Mouse (Mus musculus) urinary bladder, postnatal 36 days (tissue): Measurements from ENCODE around the gene Tbc1d10c.
A peak's percentile ranks its signal among the peaks of the same experiment; 100 is the strongest.

Experiments
- DNase-seq, 2 experiments: peaks; one replicate each; pipeline ENCODE4 v3.0.0; 2022; ENCODE audit warnings: low spot score in 2 of 2, mixed read lengths in 1 of 2

Tbc1d10c gene

DNA sequence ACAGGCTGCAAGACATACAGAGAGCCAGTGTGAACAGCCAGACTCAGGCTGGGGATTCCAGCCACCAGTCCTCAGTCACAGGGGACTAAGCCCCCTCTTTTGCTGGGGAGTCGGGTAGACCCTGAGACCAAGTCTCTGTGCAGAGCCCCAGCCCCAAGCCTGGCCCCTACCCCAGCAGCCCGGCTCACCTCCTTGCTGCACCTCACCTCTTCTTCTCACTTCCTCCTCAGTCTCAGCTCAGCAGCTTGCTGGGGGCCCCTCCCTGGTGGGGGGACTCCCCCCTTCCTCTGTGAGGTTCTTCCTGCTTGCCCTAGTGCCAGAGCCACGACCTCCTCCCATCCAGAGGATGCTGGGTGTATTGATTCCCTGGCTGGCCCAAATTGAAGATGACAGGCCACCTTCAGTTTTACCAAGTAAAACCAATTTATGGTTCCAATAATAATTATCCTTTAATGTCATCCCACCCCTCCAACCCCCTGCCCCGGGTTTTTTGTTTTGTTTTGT is at the start of gene Tbc1d10c:
TSS of gene Tbc1d10c (minus strand) at position 454 of the 504 bp plus-strand sequence.
- DNase-seq: no peak

DNA sequence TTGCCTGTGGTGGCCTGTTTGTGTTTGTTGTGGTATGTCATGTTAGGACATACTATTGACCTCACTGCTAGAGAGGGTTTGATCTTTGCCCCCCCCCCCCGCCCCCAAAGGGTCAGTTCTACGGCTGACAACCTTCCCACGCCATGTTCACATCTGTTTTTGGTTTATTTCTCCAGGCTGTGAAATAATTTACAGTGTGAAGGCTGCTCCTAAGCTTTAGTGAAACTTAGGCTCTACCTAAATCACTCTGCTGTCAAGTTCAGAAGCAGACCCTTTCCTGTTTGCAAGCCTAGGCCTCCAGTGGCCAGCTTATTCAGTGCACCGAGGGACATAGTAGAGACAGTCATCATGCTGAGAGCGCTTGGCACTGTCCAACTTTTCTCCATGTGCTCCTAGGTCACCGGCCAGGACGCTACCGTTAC is 49.2 kb upstream of the Tbc1d10c start:
- no peak for DNase-seq

DNA sequence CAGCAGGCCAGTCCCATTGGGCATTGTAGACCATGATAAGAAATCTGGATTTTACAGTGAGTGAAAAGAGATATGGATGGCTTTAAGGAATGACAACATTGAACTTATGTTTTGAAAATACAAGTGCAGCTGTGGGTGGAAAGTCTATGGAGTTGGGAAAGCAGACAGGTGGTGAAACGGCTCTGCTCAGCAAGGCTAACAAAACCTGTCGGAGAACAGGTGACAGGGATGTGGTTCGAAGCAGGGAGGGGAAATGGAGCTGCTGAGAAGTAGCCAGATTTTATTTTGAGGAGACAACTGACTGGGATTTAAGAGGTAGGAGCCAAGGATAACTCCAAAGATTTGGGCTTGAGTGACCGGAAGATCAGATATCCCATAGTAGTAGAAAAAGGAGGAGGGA is 43.5 kb upstream of the Tbc1d10c start:
- DNase-seq: no peak

DNA sequence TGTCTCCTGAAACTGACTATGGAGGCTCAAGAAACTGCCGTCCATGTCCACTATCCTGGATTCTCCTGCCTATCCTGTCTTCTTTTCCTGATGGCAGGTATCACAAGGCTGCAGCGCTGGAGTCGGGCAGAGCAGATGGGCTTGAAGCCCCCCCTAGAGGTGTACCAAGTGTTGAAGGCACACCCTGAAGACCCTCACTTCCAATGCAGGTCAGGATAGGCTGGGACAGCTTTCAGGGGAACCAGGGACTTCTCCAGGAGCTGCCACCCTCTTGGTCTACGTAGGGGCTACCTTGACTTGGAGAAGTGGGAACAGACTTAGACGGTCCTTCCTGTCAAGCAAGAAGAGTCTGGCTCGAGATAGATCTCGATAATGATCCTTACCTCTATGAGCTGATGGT is 41.6 kb upstream of the Tbc1d10c start:
- DNase-seq: no peak

DNA sequence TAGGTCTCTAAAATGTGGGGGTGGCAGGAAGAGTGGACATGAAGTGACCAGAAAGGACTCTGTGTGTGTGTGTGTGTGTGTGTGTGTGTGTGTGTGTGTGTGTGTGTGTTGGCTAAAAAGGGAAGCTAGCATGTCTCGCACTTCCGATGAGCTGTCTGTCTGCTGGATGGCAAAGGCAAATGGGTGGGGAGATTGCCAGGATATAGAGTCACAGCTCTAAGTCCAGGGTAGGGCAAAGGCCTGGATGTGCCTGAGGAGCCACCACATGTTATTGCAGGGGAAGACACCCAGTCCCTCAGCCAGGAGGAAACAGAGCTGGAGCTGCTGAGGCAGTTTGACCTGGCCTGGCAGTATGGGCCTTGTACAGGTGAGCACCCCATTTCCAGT is 41.1 kb upstream of the Tbc1d10c start:
- no peak for DNase-seq

DNA sequence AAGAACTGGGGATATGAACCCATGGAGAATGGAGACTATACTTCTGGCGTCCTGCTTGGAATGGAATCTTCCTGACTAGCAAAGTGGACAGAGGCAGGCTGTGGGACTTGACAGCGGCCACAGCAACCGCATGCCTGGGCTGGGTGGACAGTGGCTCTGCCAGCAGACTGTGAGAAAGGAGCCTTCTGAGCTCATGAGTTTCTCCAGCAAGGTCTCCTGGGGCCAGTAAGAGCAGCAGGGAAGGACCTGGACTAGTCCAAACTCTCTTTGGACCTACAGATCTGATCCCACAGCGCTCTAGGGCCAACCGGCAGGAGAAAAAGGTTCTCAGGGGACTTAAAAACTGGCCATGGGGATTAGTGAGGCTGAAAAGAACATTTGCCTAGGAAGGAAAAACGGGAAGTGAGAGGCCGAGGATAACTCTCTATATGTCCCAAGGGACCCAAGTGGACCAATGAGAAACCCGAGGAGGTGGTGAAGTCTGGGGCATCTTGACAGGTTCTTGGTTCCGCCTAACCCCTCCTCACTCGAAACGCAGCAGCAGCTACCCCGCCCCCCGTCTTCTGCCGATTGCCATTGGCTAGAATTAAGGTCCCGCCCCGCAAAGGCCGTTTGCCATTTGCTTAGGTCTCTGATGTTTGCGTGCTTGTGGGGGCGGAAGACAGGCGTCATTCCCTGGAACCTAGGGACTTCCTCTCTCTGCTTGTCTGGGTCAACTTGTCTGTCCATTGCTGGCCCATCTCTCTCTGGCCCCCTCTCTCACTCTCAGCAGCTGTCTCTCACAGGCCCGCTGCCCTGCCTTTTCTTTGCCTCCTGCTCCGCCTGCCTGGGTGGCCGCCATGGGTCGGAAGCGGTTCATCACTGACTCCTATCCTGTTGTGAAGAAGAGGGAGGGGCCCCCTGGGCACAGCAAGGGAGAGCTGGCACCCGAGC is 40.4 kb upstream of the Tbc1d10c start, which contains the start of gene Pold4:
TSS of gene Pold4 (plus strand) at position 647 of the 933 bp plus-strand sequence.
- DNase-seq: peak; percentile 97 to 98

DNA sequence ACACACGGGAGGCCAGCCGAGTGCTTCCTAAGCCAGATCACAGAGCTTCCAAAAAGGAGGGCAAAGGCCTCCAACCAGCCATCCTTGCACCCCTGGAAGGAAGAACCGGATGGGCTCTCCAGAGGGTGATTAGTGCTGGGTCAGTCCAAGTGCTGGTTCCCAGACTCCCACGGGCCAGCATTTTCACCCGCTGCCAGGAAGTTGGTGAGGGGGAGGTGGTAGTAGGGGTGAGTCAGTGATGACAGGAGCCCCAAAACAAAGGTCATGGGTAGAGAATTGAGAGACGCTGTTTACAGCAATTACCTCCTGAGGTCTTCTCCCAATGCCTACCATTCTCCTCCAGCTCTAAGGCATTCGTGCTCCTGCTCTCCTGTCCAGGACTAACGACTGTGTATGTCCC is 39.3 kb upstream of the Tbc1d10c start:
- DNase-seq: peak in 1 of 2 experiments; percentile 43

DNA sequence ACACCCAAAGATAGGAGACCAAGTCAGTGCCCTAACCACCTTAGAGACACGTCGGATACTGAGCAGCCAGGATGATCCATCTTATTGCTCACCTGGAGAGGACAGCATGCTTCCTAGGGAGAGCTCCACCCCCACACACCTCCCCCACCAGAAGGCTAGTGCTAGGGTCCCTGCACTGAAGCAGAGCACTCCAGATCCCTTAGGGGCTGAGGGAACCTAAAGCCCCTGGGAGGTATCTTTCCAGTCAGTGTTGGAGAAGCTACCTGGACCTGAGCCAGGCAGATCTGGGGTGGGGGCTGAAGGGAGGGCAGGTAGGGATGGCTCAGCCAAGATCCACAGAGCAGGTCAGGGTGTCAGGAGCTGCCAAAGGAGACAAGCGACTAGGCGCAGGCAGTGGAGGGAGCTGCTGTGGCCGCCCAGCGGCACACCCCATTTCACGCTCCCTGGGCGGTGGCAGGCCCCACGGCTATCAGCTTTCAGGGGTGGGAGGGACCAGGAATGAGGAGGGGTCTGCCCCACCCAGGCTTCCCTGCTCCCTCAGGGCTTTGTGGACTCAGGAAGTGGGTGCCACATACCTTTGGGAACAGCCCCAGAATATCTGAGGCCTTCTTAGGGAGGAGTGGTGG is 38.5 kb upstream of the Tbc1d10c start:
- no peak for DNase-seq

DNA sequence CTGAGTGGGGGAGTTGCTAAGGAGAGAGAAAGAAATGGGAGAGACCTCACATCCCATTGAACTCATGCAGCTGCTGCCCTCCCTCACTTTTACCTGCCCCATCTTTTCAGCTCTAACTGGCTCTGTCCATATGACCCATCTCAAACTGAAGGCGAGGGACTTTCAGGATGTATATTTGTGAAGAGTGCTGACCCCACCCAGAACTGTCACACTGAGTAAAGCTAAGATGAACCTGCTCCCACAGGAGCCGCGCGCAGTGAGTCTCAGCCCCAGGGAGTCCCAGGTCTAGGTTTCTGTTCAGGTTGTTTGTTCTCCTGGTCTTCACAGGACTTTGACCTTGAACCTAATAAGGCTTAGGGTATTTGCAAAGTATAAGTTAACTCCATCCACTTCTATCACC is 37.8 kb upstream of the Tbc1d10c start:
- DNase-seq: no peak

DNA sequence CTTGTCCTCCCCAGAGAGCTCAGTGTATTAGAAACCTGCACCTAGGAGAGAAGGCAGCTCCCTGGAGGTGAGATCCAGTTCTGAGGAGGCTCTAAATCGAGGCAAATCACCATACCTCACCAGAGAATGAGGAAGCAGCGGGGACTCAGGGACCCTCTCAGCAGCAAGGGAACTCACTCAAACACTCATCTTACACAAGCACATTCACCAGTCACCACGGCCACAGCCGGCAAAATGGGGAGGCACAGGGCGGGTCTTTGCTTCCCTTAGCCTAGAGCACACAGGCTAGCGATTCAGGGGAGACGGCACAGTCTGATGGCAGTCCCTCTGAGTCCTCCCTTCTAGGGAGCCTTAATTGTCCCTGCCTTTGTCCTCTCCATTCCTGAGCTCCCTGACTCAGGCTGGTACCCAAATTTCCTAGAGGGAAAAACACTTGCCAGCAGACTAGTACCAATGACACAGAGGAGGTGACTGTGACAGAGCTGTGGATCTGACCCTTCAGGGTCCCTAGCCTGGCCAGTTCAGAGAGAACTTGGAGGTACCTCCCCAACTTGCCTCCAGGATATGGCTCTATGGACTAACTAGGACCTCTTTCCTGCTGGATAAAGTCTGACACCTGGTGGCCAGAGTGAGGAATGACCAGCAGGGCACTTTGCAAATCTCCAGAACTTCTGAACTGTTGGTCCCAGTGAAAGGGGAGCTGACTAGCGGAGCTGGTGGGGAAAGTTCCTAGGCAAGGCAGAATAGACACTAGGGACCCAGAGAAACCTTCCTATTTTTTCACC is 37.0 kb upstream of the Tbc1d10c start:
- DNase-seq: peak; percentile 70 to 73

DNA sequence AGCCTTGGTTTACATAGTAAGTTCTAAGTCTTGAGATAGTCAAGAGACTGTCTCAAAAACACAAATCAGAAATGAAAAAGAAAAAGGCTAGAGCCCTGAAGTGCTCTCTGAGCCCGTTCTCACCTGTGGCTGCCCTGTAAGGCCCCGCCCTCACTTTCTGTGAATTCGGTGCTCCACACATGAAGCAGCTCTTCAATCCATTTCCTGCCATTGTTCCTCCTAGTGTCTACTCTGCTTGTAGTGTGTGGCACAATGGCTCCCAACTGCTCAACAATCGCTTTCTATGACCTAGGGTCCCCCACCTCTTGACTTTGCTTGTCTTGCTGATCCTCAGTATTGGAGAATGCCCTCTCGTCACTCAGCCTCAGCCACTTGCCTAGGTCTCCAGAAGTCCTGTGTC is 36.4 kb upstream of the Tbc1d10c start:
- DNase-seq: no peak

DNA sequence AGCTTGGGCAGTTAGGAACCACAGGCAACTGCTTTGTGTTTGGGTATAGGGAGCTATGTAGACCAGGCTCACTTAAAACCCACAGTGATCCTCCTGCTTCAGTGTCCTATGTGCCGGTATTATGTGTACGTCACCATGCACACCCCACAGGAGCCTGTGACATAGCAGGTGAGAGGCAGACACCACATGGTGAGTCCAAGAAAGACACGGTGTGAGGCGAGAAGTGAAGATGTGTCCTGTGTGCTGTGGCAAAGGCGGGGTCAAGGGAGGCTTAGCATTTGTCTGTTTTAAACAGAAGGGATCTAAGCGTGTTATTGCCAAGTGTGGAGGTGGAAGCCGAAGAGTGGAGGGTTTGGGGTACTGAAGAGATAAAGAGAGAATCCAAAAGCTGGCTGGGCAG is 35.7 kb upstream of the Tbc1d10c start:
- no peak for DNase-seq

DNA sequence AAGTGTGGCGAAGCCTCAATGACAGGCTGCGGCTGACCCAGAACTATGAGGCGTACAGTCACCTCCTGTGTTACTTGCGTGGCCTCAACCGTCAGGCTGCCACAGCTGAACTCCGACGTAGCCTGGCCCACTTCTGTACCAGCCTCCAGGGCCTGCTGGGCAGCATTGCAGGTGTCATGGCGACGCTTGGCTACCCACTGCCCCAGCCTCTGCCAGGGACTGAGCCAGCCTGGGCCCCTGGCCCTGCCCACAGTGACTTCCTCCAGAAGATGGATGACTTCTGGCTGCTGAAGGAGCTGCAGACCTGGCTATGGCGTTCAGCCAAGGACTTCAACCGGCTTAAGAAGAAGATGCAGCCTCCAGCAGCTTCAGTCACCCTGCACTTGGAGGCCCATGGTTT is 31.1 kb upstream of the Tbc1d10c start:
- no peak for DNase-seq

DNA sequence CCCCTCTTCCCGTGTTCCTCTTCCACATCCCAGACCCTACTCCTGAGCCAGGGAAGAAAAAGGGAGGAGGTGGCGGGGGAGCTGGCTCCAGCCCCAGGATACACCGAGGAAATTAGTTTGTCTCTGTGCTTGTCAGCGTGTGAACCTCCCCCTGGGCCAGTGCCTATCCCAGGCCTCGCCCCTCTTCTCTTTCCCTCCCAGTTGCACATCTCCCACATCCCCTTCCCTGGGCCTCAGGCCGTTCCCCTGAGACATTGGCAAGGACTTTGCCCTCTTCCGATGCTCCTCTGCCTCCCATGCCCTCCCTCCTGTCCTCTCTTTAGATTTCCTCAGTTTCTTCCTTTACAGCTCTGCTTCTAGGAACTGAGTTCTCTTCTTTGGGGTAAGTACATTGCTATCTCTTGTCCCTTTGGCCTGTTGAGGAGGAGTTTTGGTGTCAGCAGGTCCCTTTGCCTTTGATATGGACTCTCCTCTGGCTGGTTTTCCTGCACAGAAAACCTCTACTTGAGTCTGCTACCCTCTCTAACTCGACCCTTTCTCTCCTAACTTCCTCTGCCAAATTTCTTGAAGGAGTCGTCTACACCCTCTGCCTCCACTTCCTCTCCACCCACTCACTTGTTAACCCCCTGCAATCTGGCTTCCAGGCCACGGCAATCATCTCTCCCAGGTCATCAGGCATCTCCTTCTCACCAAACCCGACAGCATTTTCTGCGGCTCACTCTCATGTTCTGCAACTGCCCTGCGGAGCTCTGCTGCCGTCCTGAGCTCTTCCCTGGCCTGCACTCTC is 30.1 kb upstream of the Tbc1d10c start:
- no peak for DNase-seq

DNA sequence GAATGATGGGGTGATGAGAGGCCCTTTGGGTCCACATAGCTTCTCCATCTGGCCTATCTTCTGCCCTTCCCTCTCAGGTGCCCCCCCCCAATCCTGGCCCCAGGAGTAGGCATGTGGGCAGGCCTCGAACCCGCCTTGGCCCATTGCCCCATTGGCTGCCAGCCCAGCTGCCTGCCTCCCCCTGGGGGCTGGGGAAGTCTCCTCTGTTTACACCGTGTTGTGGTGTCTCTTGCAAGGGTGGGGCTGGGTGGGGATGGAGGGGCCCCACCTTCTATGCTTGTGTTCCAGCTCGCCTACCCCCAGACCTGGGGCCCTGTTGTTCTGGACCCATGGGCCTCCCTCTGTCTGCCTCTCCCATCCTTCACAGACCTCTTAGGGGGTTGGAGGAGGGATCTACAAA is 29.3 kb upstream of the Tbc1d10c start:
- DNase-seq: no peak

DNA sequence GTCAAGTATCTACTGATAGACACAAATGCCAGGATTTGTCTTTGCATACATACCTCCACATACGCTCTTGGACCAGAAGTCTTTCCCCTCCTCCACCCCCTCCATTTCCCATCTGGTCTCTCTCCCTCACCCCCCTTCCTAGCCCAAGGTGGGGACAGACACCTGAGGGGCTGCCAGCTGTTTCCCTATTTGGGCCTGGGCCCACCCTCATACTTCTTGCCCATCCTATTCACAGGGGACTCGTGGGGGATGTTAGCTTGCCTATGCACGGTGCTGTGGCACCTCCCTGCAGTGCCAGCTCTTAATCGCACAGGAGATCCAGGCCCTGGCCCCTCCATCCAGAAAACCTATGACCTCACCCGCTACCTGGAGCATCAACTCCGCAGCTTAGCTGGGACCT is 28.9 kb upstream of the Tbc1d10c start:
- DNase-seq: no peak

DNA sequence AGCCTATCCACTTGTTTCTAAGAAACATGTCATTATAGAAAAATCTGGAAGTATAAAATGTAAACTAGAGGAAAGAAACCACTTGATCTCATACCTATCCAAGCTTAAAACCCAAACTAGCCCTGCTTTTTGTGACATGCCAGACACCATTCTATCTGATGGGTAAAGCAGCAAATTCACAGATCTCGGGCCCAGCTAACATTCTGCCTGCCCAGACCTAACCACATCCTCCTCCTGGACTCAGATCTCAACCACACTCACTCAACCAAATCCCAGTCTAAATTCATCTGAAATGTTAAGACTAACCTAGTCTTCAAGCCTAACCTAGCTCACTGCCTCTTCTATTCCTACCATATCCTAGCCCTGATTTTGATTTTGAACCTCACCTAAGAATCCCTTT is 27.7 kb upstream of the Tbc1d10c start:
- no peak for DNase-seq

DNA sequence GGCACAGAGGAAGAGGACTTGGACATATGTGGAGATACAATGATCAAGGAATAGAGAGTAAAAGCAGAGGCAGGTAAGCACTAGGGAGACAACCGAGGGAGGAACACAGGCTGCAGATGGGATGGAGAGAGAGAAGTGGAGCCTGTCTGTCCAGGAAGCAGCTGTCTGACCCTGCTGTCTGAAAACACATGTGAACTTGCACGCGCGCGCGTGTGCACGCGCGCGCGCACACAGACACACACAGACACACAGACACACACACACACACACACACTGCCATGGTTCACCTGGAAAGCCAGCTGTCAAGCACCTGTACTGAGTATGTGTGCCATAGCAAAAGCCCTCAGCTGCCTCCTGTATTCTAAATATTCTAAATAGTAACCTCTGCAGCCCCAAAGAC is 27.2 kb upstream of the Tbc1d10c start:
- DNase-seq: no peak

DNA sequence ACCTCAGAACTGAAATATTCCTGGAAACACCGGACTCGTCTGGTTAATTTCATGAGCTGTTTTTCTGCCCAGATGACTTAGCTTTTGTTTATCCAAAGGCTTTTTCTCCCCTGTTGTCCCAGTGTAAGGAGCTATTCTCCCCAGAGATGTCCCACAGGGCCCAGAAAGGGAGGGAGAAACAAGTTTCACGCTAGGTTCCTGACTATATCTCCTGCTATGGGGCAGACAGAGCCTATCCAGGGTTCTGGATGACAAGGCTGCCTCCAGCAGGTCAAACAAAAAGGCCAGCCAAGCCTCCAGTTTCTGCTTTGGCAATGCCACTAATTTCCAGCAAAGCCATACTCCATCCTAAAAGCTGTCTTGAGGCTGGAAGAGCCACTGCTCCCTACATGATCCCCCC is 26.8 kb upstream of the Tbc1d10c start:
- DNase-seq: no peak

DNA sequence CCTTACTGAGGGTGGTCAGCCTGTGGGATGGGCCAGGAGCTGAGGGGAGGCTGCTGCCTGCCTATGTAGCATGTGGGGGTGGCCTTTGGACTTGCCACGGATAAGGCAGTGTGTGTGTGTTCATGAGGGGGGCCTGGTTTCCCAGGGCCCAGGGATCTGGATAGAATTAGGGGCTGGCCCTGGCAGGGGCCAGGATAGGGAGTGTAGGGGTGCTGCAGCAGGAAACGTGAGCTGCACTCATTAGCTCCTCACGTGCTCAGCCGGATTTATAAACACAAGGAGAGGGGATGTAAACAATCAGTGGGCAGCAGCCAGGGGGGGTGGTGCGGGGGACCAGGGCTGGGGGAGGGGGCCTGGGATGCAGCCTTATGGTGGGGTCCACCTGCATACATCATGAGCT is 26.1 kb upstream of the Tbc1d10c start:
- no peak for DNase-seq

DNA sequence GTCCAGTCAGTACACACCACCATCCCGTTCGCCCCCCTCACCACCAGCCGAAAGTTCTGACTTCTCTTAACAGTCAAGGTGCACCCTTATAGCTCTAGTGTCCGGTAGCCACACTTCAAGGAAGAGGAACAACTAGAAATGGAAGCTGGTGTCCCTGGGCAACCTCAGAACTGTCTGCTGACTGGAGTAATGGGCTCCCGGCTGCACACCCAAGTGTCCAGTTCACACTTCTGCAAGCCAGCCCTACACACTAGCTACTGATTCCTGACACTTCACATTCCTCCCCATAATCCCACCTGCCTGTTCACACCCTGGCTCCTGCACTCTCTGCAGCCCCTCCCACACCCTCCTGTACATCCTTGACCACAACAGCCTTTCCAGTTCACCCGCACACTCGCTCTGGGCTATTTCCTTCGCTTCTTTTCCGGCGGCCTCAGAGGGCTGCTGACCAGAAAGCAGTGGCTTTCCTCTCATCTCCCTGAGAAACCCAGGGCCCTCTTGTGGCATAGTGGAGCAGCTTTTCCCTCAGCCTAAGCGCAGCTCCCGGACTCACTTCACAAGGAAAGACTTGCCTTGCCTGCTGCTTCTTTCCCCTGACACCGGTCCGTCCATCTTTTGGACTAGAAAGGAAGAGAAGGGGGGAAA is 25.1 kb upstream of the Tbc1d10c start:
- DNase-seq: no peak
